Mouse (Mus musculus) intestine, embryonic 16.5 days (tissue): Measurements from ENCODE around the gene Edar. TPM values are rescaled to one million over a fixed set of nuclear protein-coding genes. Genes with fewer than 3 reads are reported as not detected.

Source experiments
- ATAC-seq: fragments of 200-750 bp; cut with Nextera tagmentation; 2 replicates; pipeline ENCODE4 v1.8.0; 2017; ENCODE audit warnings: moderate TSS enrichment, moderate library complexity
- H3K27ac ChIP-seq: fragments of 300-500 bp; sonication (generic); 2 replicates; pipeline ENCODE4 v1.5.1; 2014; ENCODE audit warnings: mild to moderate bottlenecking, low read length
- H3K27me3 ChIP-seq: fragments of 300-500 bp; sonication (generic); replicated peaks from 2 replicates; pipeline ENCODE4 v1.6.1; 2014; ENCODE audit warnings: low read length, control low read depth, mixed read lengths; ENCODE audit not compliant: control insufficient read depth, insufficient read depth
- H3K36me3 ChIP-seq: fragments of 300-500 bp; sonication (generic); 2 replicates; pipeline ENCODE4 v1.6.1; 2014; ENCODE audit warnings: low read length, control low read depth; ENCODE audit not compliant: control insufficient read depth, insufficient read depth
- H3K4me1 ChIP-seq: fragments of 300-500 bp; sonication (generic); 2 replicates; pipeline ENCODE4 v1.6.1; 2014; ENCODE audit warnings: low read length, control low read depth, mixed read lengths; ENCODE audit not compliant: control insufficient read depth, insufficient read depth
- H3K4me2 ChIP-seq: fragments of 300-500 bp; sonication (generic); 2 replicates; pipeline ENCODE4 v1.6.1; 2014; ENCODE audit warnings: low read depth, low read length, control low read depth
- H3K4me3 ChIP-seq: fragments of 300-500 bp; sonication (generic); 2 replicates; pipeline ENCODE4 v1.5.1; 2014; ENCODE audit warnings: mild to moderate bottlenecking, low read length
- H3K9ac ChIP-seq: fragments of 300-500 bp; sonication (generic); 2 replicates; pipeline ENCODE4 v1.6.1; 2014; ENCODE audit warnings: low read depth, low read length
- H3K9me3 ChIP-seq: fragments of 300-500 bp; sonication (generic); 2 replicates; pipeline ENCODE4 v1.6.1; 2016; ENCODE audit warnings: low read length, control low read depth; ENCODE audit not compliant: control insufficient read depth
- WGBS: fragments of 180-500 bp; shearing (Covaris S2); extraction: QIAGEN DNeasy Blood & Tissue Kit; methylation state at CpG from one replicate; pipeline ENCODE4 v1.1.7; 2014; 5-methylcytosine and 5-hydroxymethylcytosine counted together
- polyA plus RNA-seq: library from polyadenylated mRNA; unstranded; fragments of >200 nt; fragmentation: Nextera tagmentation; extraction: Ambion mirVana; gene quantifications from 2 replicates; pipeline ENCODE4 v1.2.1, GENCODE M21; 2015

Gene Edar
- polyA plus RNA-seq, 1 experiment from 2014 or later, result 0.39 TPM

DNA sequence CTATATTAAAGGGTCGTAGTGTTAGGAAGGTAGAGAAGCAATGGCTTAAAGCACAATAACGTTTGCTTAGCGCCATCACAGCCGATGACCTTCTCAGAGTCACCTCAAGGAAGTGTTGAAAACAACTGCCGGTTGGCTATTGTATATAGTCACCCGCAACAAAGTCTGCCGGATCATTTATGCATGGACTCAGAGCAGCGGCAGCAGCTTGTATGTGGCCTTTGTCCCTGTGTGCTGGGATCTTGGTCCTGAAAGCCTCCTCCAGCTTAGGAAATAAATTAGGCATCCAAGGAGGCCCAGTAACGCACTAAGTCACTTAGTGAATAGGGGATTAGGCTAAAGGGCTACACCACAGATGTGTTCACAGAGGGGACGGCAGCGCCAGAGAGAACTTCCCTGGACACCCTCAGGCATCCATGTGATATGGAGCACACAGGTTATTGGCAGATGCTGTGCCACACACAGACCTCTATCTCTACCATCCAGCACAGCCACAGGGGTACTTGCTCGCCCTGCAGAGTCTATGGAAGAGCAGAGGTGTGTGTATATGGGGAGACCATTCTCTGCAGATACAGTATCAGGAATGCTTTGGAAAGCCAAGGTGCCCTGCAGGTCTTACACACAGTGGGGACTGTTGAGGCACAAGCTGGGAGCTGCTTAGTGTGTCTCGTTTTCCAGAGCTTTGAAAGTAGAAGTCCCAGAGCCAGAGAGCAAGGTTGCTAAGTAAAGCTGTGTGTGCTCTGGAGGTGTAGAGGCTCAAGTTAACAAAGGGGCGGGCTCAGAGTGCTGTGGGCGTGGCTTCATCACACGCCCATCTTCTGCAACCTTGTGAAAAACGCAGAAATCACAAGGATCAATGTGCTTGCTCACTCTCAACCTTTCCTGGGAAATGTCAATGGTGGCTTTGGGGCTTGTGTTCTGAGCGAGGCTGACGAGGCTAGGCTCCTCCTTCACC is 34.7 kb downstream of the Edar start:
- no peaks in the 10 kb centered on the region for H3K9me3 ChIP-seq
- 56% methylated on average over 19 of the region's 19 CpGs for whole genome bisulfite sequencing
- H3K4me3 ChIP-seq, result no peak overlapping the region
- H3K4me1 ChIP-seq, result 0 out of 2 replicates have a peak, but pooled peaks cover 2% of the 10 kb centered on the region
- no peak overlapping the region for H3K9ac ChIP-seq
- peak; percentile 46; the same call in 1 of the 2 replicates for ATAC-seq
- no peak overlapping the region for H3K4me2 ChIP-seq
- no peaks in the 10 kb centered on the region for H3K36me3 ChIP-seq
- H3K27me3 ChIP-seq, result no peaks in the 10 kb centered on the region
- H3K27ac ChIP-seq, result no peak overlapping the region

DNA sequence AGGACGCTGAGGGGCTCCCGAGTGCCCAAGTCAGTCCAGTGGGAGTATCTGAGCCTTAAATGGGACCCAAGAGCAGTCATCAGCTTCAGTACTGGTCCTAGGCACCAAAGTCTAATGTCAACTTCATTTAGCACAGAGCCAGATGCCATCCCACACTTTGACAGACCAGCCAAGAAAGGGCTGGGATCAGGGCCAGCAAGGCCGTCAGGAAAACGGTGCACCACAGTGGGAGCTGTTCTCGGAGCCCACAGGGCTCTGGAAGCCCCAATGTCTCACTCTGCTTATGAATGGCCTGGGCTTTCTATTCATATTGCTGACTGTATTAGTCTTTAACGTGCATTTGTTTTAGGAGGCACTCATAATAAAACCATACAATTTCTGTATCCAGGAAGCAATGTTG is 36.2 kb downstream of the Edar start:
- 61% methylated on average over 6 of the region's 6 CpGs for WGBS

DNA sequence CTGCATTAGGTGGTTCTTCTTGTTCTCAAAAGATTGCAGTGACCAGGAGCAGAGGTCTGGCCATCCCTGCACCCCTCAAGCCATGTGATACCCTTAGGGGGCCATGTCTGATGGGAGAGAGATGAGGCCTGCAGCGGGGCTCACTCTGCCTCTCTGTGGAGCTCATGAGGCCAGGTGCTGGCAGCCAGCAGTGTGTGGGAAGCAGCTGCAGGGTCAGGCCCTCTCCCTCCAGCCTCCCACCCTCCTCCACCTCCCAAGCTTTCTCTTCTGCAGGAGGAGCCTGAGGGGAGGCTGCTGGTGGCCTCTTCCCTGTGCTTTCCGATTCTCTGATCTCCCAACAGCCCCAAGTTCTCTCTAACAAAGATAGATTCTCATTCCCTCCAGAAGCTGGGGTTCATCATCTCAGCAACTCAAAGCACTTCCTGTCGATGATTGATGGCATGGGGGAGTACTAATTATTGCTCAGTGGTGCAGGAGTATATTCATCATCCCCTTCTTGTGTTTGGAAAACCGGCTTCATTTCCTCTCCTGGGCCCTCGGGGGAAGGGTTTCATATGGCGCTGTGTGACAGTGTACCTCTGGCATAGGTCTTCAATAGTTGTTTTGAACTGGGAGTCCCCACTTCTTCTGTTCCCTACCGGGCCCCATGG is 38.9 kb downstream of the Edar start:
- no peak overlapping the region for H3K4me2 ChIP-seq
- H3K27ac ChIP-seq, result no peak overlapping the region
- WGBS, result 38% methylated on average over 7 of the region's 7 CpGs
- no peaks in the 10 kb centered on the region for H3K9me3 ChIP-seq
- peak; percentile 50; the same call in 1 of the 2 replicates for ATAC-seq
- H3K27me3 ChIP-seq, result no peaks in the 10 kb centered on the region
- H3K9ac ChIP-seq, result no peak overlapping the region
- no peaks in the 10 kb centered on the region for H3K4me1 ChIP-seq
- no peak overlapping the region for H3K4me3 ChIP-seq
- H3K36me3 ChIP-seq, result no peaks in the 10 kb centered on the region

More for the DNA sequence above, 36.2 kb downstream of the Edar start:
- Histone ChIP-seq H3K27ac (no peak overlapping the region), H3K4me2 (no peak overlapping the region), H3K36me3 (no peaks in the 10 kb centered on the region), H3K9me3 (no peaks in the 10 kb centered on the region), H3K4me1 (0 out of 2 replicates have a peak, but pooled peaks cover 2% of the 10 kb centered on the region), H3K4me3 (no peak overlapping the region), H3K9ac (no peak overlapping the region), H3K27me3 (no peaks in the 10 kb centered on the region)
- no peak for ATAC-seq

DNA sequence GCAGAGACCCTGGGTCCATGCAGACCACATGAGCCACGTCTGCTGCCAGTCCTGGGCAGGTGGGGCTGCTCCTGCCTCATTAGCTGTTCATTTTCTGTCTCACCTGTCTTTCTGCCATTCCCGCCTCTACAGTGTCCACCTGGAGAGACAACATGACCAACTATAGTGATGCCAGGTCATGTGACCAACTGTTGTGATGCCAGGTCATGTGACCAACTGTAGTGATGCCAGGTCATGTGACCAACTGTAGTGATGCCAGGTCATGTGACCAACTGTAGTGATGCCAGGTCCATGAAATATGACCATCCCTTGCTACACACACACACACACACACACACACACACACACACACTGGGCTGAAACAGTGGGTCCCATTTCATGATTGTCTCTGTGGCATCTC is 41.9 kb downstream of the Edar start:
- no peak overlapping the region for H3K27ac ChIP-seq
- no peak overlapping the region for H3K9ac ChIP-seq
- H3K36me3 ChIP-seq, result no peaks in the 10 kb centered on the region
- ATAC-seq, result no peak
- no peak overlapping the region for H3K4me2 ChIP-seq
- H3K4me3 ChIP-seq, result no peak overlapping the region
- H3K27me3 ChIP-seq, result no peaks in the 10 kb centered on the region
- no peaks in the 10 kb centered on the region for H3K4me1 ChIP-seq
- H3K9me3 ChIP-seq, result no peaks in the 10 kb centered on the region
- 93% methylated on average over 2 of the region's 2 CpGs for WGBS

DNA sequence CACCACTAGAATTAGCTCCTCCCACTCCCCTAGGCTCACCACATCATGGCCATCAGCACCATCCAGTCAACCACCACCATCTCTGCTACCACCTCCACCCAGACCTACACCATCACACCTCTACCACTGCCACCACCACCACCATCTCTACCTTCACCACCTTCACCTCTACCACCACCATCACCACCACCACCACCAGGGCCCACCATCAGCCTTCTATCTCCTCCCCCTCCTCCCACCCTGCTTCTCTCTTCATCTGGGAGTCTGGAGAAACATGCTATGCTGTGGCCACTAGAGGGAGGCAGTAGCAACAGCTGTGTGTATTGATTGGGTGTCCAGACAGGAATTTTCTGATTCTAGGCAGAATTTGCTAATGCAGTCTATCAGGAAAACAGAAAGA is 47.9 kb downstream of the Edar start:
- H3K4me1 ChIP-seq, result no peaks in the 10 kb centered on the region
- H3K27ac ChIP-seq, result no peak overlapping the region
- H3K9me3 ChIP-seq, result no peaks in the 10 kb centered on the region
- H3K4me2 ChIP-seq, result no peak overlapping the region
- H3K9ac ChIP-seq, result no peak overlapping the region
- no peaks in the 10 kb centered on the region for H3K36me3 ChIP-seq
- no peaks in the 10 kb centered on the region for H3K27me3 ChIP-seq
- no peak for ATAC-seq
- no peak overlapping the region for H3K4me3 ChIP-seq

DNA sequence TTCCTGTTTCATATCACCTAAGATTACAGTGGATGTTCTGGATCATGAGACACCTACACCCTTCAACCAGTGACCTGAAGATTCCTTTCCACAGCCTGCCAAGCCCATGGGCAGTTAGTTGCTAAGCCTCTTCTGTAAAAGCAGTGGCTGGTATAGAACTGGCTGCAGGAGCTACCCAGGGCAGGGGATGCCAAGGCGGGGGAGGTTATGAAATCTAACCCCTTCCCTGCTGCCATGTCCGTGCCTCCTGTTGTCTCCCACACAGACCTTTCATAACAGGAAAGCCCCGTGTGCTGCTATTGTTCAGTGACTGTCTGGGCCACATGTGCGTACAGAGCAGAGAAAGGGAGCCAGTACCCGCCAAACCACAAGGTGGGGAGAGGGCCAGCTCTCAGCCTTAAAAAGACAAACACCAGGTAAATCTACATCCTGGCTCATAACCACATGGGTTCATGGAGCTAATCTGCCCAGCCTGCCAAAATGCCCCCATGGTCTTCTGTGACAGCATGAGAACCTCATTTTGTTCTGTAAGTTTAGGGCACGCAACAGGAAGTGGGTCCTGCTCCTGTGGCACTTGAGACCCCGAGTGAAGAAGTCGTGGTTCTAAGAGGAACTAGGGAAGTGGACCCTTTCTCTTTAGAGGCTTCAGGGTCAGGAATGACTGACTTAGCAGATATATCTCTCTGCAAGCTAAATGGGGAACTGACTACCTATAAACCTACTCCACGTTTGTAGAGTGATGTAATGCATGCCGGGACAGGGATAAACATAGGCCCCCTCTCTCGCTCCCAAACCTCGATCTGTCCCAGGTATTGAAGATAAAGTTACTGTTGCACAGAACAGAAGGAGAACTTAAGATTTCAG is 50.4 kb downstream of the Edar start:
- H3K4me2 ChIP-seq, result no peak overlapping the region
- H3K9me3 ChIP-seq, result no peaks in the 10 kb centered on the region
- no peaks in the 10 kb centered on the region for H3K27me3 ChIP-seq
- WGBS, result 61% methylated on average over 12 of the region's 12 CpGs
- no peak for ATAC-seq
- H3K36me3 ChIP-seq, result no peaks in the 10 kb centered on the region
- no peak overlapping the region for H3K4me3 ChIP-seq
- no peaks in the 10 kb centered on the region for H3K4me1 ChIP-seq
- H3K9ac ChIP-seq, result no peak overlapping the region
- no peak overlapping the region for H3K27ac ChIP-seq

DNA sequence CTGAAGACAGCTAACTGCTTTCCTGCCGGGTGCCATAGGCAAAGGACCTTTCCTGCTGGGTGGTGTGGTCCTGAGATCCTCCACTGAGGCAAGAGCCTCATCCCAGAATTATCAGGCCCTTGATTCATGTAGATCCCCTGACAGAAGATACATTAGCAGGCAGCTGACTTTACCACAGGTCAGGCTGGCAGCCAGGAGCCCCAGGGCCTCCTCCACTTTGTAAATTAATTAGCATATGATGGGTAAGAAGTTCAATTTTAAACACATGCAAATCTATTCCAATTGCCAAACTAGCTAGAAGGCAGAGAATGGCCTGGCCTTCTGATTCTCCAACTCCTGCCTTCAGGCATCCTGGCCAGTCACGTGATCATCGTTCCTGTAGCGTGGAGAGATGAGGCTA is 56.2 kb downstream of the Edar start:
- H3K9me3 ChIP-seq, result no peaks in the 10 kb centered on the region

DNA sequence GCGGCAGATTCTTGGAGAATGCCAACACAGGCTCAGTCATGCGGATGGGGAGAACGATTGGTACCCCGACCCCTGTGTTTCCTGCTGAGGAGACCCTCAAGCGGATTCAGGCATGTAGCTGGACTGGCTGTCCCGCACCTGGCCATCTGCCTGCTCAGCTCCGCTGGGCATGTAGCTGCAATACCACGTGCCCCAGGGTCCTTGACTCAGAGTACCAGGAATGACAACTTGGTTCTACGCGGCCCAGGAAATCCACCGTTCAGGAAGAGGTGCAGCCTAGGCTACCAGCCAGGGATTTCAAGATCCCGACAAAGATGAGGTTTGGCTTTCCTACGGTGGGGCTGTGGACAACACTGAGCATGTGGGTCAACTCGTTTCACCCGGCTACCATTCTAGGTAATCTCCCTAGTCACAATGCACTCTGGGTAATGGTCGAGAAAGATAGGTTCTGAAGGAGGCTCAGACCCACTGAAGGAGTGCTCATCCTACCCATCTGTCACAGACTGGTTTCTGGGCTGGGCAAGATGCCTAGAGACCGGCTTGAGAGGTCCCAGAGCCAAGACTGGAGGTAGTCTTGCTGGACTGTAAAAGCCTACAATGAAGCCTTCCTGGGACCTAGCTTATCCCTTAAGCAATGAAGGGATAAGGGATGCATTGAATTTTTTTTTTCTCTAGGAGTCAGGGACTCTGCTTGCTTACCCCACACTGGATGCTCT is 56.8 kb downstream of the Edar start:
- H3K4me2 ChIP-seq, result no peak overlapping the region
- H3K4me1 ChIP-seq, result no peaks in the 10 kb centered on the region
- no peaks in the 10 kb centered on the region for H3K9me3 ChIP-seq
- no peak overlapping the region for H3K4me3 ChIP-seq
- H3K27me3 ChIP-seq, result no peaks in the 10 kb centered on the region
- no peak for ATAC-seq
- H3K27ac ChIP-seq, result no peak overlapping the region
- no peaks in the 10 kb centered on the region for H3K36me3 ChIP-seq
- no peak overlapping the region for H3K9ac ChIP-seq
- WGBS, result 88% methylated on average over 17 of the region's 17 CpGs

More for the DNA sequence above, 56.2 kb downstream of the Edar start:
- H3K27ac ChIP-seq, result no peak overlapping the region
- H3K4me3 ChIP-seq, result no peak overlapping the region
- no peak overlapping the region for H3K4me2 ChIP-seq
- no peaks in the 10 kb centered on the region for H3K4me1 ChIP-seq
- no peaks in the 10 kb centered on the region for H3K36me3 ChIP-seq
- H3K9ac ChIP-seq, result no peak overlapping the region
- no peaks in the 10 kb centered on the region for H3K27me3 ChIP-seq
- WGBS, result 80% methylated on average over 4 of the region's 4 CpGs
- ATAC-seq, result no peak
